Mouse (Mus musculus) liver, embryonic 14.5 days (tissue): ENCODE results near the gene Olfr709-ps1.

ENCODE experiments used
- CTCF ChIP-seq: IDR thresholded peaks from 2 replicates; pipeline ENCODE4 v1.5.1; 2016; ENCODE audit warnings: antibody characterized with exemption, low read depth, control low read depth
- EP300 ChIP-seq: IDR thresholded peaks from 2 replicates; pipeline ENCODE4 v1.6.1; 2016; ENCODE audit warnings: antibody characterized with exemption, low read depth

DNA sequence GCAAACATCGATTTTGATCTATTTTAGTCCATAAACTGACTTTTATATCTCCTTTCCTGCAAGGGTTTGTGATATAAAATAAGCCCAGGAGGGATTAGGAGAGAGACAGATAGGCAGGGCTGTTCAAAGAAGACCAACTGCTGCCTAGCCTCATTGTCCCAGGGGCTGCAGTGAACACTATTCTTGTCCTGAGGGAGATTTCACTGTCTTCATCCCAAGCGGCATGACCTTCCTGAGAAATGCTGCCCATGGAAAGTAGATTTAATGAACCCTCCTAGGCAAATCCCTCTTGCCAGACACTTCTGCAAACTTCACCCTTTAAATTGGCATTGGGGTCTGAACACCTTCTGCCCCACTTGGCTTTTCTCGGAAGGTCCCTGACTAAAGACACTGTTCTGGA lies 55.2 kb downstream of the Olfr709-ps1 start, which contains the start of gene Olfr705:
- TF ChIP-seq CTCF (no peak), EP300 (no peak)
